Mouse (Mus musculus): ENCODE measurements at regions not wholly inside any gene's neighbourhood (a gene's known extent, or its start where the extent isn't known, plus 50 kb on each side); places are given as distances from the start of the nearest gene placed in this dataset.

DNA sequence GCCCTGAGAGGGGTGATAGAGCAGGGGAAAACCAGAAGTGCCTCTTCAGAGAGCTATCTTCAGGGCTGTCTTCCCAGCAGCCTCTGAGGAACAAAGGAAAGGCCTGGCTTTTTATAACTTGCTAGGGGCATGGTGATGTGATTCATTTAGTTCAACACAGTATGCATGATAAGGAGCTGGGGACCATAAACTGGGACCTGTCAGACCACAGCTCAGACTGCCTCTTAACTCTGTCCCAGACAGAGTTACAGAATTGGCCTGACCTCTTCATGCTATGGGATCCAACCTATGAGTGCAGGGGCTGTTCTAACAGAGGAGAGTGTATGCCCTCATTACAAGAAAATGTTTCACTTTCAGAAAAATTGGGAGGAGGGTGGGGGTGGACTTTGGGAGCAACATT lies 59.3 kb upstream of the Il12b start:
- TF ChIP-seq CTCF (IDR thresholded peaks at IDR 0.05; ENCODE audit: low read depth) (no peak), EP300 (optimal IDR thresholded peaks at IDR 0.05) (no peak)
